Mouse (Mus musculus) heart, adult 11 months (tissue): ENCODE measurements at regions not wholly inside any gene's neighbourhood (a gene's known extent, or its start where the extent isn't known, plus 50 kb on each side); places are given as distances from the start of the nearest gene placed in this dataset.

Source experiments
- DNase-seq: peaks from one replicate; pipeline ENCODE4 v3.0.0; 2022

DNA sequence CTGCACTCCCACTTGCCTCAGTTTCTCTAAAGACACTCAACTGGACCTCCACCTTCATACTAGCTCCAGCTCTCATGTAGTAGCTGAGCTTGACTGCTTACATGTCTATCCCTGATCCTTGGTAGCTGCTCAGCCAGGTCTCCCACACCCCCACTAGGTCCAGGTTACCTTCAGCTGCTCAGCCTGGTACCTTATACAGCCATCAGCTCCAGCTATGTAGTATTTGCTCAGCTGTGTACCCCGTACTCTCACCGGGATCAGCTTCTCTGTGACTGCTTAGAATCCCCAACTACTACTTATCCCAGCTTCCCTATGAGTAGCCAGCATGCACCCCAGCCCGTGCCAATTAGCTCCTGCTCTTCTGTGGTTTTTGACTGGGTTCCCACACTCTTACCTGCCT, 148.1 kb downstream of the Tmem121 start:
- peak; percentile 28 for DNase-seq

- peak; percentile 79 for DNase-seq
Observed at GRCm38 (mm10) chr12:113337271-113337670, 151.5 kb downstream of the Tmem121 start.

DNA sequence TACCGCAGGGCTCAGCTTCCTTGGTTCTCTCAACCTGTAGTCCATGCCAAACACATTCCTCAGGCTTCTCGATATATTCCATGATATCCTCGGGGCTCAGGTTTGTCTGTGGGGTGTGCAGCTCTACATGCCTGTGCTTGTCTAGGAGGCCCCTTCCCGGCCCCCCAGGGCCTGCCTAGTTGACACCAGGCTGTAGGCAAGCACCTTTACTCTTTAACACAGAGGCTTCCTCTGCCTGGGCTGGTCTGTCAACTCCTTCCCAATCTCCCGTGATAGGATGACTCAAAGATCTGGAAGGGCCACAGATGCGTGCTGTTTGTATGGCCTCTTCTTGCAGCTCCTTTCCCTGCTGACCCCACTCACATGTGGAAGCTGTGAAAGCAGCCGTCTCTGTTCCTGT, 150.4 kb upstream of the Adam6b start:
- DNase-seq: peak; percentile 68

DNA sequence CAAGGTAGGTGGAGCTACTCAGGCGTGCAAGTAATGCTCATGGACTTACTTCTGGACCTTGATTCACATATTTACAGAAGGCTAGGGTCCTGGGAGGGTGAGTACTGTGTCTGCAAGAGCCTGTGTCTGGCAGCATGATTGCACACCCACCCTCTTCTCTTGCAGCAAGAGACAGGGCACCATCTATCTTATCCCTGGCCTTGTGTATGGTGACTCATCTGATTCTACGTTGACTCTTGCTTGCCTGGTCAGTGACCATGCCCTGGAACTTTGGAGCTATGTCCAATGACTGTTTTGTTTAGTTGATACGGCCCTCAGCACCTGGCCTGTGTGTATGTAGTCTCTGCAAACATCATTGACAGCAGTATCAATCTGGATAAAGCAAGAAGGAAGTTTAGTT, 148.3 kb upstream of the Adam6b start:
- peak; percentile 42 for DNase-seq

GRCm38 (mm10) chr12:113355132-113355531, 134.2 kb upstream of the Adam6b start:
- no peak for DNase-seq

GRCm38 (mm10) chr12:113358077-113358476, 131.2 kb upstream of the Adam6b start:
- DNase-seq: peak; percentile 66

GRCm38 (mm10) chr12:113360032-113360431, 129.3 kb upstream of the Adam6b start:
- peak; percentile 82 for DNase-seq

DNA sequence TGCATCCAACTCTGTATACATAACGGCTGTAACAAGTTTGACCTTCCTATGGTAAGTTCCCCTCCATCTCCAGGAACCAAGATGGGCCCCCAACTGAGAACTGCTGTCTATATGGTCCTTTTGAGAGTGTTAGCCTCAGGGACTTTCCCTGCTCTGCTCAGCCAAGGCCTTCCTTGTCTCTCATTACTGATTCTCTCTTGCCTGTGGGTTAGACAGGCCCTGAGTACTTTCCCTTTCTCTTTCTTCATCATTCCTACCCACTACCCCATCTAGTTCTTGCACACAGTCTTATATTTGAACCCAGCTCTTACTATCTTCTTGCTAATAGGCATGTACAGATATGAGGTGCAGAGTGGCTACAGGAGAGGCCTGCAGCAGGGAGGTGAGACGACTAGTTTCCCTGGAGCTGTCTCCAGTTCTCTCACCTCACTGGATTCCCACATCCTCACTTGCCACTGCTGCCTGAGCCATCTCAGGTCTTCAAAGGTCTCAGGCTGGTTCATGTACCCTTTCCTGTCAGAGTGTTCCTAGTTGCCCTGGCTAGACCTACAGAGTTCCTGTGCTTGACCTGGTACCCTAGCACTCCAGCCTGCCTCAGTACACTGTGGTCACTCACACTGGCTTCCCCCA, 126.8 kb upstream of the Adam6b start:
- DNase-seq: peak; percentile 57

- peak; percentile 62 for DNase-seq
Observed at GRCm38 (mm10) chr12:113364023-113364422, 125.3 kb upstream of the Adam6b start.

- peak; percentile 76 for DNase-seq
Observed at GRCm38 (mm10) chr12:113364437-113364836, 124.9 kb upstream of the Adam6b start.

- DNase-seq: no peak
Observed at GRCm38 (mm10) chr12:113365783-113366182, 123.5 kb upstream of the Adam6b start.

DNA sequence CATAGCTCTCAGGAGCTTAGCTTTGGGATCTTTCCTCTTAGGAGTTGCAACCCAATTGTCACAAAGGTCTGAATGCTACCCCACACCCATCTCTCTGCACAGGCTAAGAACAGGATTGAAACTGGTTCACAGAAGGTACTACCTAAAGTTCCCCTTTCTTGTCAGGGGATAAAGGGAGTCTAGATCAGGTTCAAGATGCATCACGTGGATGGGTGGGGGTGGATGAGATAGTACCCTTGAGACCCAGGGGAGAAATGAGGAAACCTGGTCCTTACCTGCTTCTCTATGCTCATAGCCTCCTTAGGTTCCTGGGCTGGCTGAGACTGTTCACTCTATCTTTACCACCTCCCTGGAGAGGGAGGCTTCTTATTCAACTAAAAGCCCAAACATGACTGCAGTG, 122.9 kb upstream of the Adam6b start:
- DNase-seq: peak; percentile 62

- DNase-seq: peak; percentile 55
Observed at GRCm38 (mm10) chr12:113401578-113402113, 87.7 kb upstream of the Adam6b start.

DNA sequence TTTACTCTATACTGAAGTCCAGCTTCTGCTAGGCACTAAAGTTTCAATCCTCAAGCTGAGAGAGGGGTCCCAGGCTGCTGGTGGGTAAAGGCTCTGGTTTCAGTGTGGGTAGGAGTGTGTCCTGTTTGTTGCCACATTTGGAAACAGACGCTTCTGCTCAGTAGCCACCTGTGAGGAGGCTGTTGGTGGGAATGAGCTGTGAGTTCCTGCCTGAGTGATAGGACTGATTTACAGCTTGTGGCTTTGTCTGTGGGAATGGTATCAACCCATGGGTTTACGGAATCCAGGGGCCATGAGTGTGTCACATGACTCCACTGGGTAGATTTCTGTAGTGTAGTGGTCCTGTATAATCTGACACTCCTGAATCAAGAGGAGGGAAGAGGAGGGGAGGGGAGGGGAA, 86.5 kb upstream of the Adam6b start:
- DNase-seq: peak; percentile 60

- peak; percentile 66 for DNase-seq
Observed at GRCm38 (mm10) chr12:113411113-113411512, 78.2 kb upstream of the Adam6b start.

- no peak for DNase-seq
Observed at GRCm38 (mm10) chr12:113413996-113414395, 75.3 kb upstream of the Adam6b start.

- peak; percentile 77 for DNase-seq
Observed at GRCm38 (mm10) chr12:113417521-113417920, 71.8 kb upstream of the Adam6b start.

DNA sequence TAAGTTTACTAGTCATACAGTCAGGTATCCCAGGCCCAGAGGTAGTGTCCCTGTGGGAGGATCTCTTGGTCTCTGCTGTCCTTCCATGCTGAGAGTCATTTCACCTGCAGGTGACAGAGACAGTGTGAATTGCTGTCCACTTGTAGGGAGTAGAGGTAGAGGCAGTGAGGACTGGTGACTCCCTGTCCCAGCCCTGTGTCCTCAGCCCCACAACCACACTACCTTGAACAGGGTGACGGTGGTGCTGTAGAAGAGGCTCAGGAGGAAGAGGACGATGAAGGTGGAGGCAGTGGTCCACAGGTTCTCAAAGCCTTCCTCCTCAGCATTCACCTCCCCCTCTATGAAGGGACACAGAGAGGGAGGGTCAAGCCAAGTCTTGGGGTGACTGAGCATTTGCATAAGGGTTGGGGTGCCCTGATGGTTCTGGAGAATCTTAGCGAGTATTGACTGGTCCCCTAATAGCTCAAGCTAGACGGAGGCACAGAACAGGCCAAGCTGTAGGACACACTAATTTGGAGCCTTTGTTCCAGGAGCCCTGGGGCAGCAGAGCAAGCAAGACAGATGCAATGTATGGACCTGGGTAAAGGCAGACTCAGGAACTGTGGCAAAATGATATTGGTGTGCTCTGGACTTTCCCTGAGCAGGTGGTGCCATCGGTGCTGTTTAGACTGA, 70.4 kb upstream of the Adam6b start:
- DNase-seq: peak; percentile 62

DNA sequence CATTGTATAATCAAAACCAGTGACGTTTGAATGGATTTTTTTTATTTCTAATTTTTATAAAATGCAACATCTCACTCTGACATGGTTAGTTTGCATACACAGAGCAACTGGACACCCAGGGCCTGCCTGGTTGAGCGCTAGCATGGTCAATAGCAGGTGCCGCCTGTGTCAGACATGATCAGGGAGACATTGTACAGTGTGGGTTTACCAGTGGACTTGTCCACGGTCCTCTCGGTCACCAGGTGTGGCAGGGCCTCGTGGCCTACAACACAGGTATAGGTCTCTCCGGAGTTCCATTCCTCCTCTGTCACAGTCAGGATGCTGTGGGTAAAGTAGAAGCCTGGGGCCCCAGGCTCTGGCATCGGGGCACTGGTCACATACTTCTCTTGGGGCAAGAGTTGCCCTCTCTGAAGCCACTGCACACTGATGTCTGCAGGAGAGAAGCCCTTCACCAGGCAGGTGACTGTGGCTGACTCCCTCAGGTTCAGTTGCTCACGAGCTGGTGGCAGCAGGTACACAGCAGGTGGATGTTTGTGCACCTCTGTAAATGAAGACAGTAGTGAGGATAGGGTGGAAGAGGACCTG, 68.5 kb upstream of the Adam6b start:
- DNase-seq: peak; percentile 82

GRCm38 (mm10) chr12:113421716-113422595, 67.4 kb upstream of the Adam6b start:
- peak; percentile 88 for DNase-seq

- DNase-seq: peak; percentile 77
Observed at GRCm38 (mm10) chr12:113422736-113423254, 66.5 kb upstream of the Adam6b start.

- peak; percentile 90 for DNase-seq
Observed at GRCm38 (mm10) chr12:113423736-113424597, 65.3 kb upstream of the Adam6b start.
